Mouse (Mus musculus): ENCODE measurements around the gene Sdf4. TPM values are rescaled to one million over a fixed set of nuclear protein-coding genes. Genes with fewer than 3 reads are reported as not detected.

Sdf4 gene
- polyA plus RNA-seq, 1 experiment: 111 TPM

DNA sequence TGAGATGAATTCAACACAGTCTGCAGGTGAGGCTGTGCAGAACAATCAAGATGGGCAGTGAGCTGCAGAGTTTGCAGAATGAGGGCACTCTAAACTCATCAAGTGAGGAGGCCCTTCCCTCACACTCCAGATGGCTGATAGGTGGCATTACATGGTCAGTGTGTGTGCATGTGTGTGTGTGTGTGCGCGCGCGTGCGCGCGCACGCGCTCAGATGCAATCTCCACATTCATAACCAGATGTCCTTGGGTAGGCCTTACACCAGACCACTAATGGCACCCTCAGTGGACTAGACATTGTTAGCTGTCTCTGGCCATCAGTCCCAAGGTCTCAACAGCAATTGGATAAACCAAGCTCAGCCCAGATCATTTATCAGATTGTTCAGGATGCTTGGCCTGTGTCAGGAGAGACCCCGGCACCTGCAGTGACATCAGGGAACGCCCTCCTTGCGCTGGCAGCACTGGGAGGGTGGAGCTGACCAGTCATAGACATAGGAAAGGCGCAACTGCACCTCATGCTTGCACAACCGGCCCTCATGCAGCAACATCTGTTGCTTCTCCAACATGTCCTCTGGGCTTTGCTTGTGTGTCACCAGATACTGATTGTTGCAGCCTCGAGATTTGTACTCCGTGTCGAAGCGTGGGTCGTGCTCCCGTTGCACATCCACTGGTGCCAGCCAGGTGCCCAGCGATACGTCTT is 1.3 kb upstream of the Sdf4 start:
- peak overlapping the region; percentile 99 for H3K4me3 ChIP-seq (replicated peaks; ENCODE audit: control insufficient read depth, low read depth, low read length)
- H3K27ac ChIP-seq (ENCODE audit: control insufficient read depth, insufficient read depth, low read depth, low read length, poor library complexity): peak overlapping the region; percentile 99
- TF ChIP-seq CTCF (IDR thresholded peaks at IDR 0.05; ENCODE audit: control insufficient read depth, insufficient read depth, low read length) (no peak), POLR2A (IDR thresholded peaks at IDR 0.05; ENCODE audit: borderline replicate concordance, control insufficient read depth, low read depth, low read length) (0 out of 2 replicates have a peak, but pooled peaks have one; percentile 3)
- H3K4me1 ChIP-seq (ENCODE audit: control insufficient read depth, insufficient read depth, low read length): peaks cover 8% of the 10 kb centered on the region
- 58% methylated on average over 22 of the region's 22 CpGs for WGBS

DNA sequence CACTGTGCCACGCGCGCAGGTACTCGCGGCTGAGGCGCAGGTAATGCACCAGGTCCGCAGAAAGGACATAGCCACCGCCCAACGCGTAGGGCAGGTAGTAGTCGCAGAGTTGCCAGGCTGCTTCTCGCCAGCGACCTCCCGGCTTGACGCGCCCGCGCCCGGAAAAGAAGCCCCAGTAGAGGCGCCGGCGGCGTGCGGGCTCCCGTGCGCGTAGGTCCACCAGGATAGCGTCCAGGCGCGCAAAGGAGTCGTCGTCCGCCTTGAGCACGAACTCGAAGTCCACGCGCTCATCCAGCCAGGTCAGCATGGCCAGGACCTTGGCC is 803 bp upstream of the Sdf4 start:
- peak overlapping the region; percentile 99 for H3K27ac ChIP-seq (ENCODE audit: control insufficient read depth, insufficient read depth, low read depth, low read length, poor library complexity)
- TF ChIP-seq CTCF (IDR thresholded peaks at IDR 0.05; ENCODE audit: control insufficient read depth, insufficient read depth, low read length): no peak
- no peak for TF ChIP-seq POLR2A (IDR thresholded peaks at IDR 0.05; ENCODE audit: borderline replicate concordance, control insufficient read depth, low read depth, low read length)
- WGBS: 13% methylated on average over 37 of the region's 37 CpGs
- H3K4me1 ChIP-seq (ENCODE audit: control insufficient read depth, insufficient read depth, low read length): peaks cover 8% of the 10 kb centered on the region
- H3K4me3 ChIP-seq (replicated peaks; ENCODE audit: control insufficient read depth, low read depth, low read length): peak overlapping the region; percentile 99

DNA sequence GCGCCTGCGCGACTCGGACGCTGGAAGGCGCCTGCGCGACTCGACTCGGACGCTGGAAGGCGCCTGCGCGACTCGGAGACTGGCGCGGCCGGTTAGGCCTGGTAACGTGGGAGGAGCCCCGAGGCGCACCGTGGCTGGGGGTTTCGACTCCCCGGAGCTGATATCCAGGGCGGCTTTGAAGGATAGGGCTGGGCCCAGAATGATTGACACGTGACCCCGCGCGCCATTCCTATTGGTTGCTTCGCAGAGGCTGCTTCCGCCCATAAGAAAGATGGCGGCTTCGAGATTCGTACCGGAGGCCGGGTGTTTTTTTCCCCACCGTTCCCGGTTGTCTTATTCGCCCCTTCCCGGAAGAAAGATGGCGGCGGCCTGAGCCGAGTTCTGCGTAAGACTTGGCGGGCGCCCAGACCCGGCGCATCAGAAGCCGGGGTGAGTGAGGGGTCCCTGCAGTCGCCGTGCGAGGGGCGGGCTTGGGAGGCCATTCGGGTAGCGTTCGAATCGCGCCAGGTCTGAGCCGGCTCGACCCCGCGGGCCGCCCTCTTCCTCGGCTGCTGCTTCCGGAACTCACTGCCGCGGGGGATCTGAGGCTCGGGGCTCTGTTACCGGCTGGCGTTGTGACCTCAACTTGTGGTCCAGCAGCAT is 355 bp downstream of the Sdf4 start:
- TF ChIP-seq CTCF (IDR thresholded peaks at IDR 0.05; ENCODE audit: control insufficient read depth, insufficient read depth, low read length): no peak
- peak; percentile 26; the same call in 1 of the 2 replicates for TF ChIP-seq POLR2A (IDR thresholded peaks at IDR 0.05; ENCODE audit: borderline replicate concordance, control insufficient read depth, low read depth, low read length)
- under 1% methylated on average over 70 of the region's 70 CpGs for WGBS
- Histone ChIP-seq H3K4me3 (replicated peaks; ENCODE audit: control insufficient read depth, low read depth, low read length) (peak overlapping the region; percentile 80), H3K4me1 (ENCODE audit: control insufficient read depth, insufficient read depth, low read length) (peaks cover 8% of the 10 kb centered on the region), H3K27ac (ENCODE audit: control insufficient read depth, insufficient read depth, low read depth, low read length, poor library complexity) (peak overlapping the region; percentile 100)

DNA sequence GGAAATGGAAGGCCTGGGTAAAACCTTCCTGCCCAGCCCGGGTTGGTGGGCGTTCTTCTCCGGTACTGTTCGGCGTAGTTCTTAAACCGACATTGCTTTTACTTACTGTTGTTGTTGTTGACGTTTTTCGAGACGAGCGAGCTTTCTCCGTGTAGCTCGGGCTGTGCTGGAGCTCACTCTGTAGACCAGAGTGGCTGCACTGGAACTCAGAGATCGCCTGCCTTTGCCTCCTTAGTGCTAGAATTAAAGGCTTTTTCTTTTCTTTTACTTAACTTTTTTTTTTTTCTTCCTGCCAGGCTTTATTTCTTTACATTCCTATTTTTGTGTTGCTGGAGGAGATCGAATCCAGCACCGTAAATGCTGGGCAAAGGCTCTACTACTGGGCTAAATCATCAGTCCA is 934 bp downstream of the Sdf4 start:
- WGBS: 3% methylated on average over 15 of the region's 15 CpGs
- no peak for TF ChIP-seq POLR2A (IDR thresholded peaks at IDR 0.05; ENCODE audit: borderline replicate concordance, control insufficient read depth, low read depth, low read length)
- TF ChIP-seq CTCF (IDR thresholded peaks at IDR 0.05; ENCODE audit: control insufficient read depth, insufficient read depth, low read length): no peak
- Histone ChIP-seq H3K4me3 (replicated peaks; ENCODE audit: control insufficient read depth, low read depth, low read length) (peak overlapping the region; percentile 80), H3K4me1 (ENCODE audit: control insufficient read depth, insufficient read depth, low read length) (peaks cover 8% of the 10 kb centered on the region), H3K27ac (ENCODE audit: control insufficient read depth, insufficient read depth, low read depth, low read length, poor library complexity) (peak overlapping the region; percentile 100)

DNA sequence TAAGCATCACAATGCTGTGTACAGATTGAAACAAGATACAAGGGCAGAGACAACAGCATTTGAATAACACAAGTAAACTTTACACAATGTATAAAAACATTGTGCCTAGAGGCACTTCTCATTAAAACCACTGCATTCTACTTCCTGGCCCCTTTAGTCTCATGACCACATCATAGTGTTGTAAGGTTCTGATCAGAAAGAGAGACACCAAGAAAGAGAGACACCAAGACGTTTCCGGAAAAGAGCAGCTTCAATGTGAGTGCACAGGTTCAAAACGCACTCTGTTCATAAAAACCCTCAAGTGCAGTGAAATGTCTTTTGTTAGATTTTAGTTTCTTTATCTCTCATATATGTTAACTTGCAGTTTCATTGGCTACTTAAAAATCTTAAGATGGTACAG is 11.4 kb downstream of the Sdf4 start:
- WGBS: 84% methylated on average over 3 of the region's 3 CpGs
- Histone ChIP-seq H3K27ac (ENCODE audit: control insufficient read depth, insufficient read depth, low read depth, low read length, poor library complexity) (no peak overlapping the region), H3K4me1 (ENCODE audit: control insufficient read depth, insufficient read depth, low read length) (no peaks in the 10 kb centered on the region), H3K4me3 (replicated peaks; ENCODE audit: control insufficient read depth, low read depth, low read length) (no peak overlapping the region)
- TF ChIP-seq POLR2A (IDR thresholded peaks at IDR 0.05; ENCODE audit: borderline replicate concordance, control insufficient read depth, low read depth, low read length): no peak
- TF ChIP-seq CTCF (IDR thresholded peaks at IDR 0.05; ENCODE audit: control insufficient read depth, insufficient read depth, low read length): no peak

DNA sequence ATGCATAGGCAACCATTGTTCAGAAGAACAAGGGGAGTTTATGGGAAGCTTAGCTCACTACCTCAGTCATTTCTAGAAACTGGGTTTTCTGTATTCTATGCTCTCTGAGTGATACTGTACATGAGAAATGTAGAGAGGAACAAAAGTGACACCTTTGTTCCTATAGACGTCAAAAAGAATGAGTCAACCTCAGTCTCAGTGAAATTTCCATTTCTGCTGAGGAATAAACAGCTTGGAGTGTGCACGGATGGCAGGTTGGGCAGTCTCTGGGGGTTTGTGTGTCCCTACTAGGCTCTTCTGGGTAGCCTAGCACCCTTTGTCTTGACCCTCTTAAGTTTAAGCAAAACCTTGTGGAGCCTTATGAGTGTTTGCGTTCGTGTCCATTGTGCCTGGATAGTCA is 15.7 kb downstream of the Sdf4 start:
- TF ChIP-seq CTCF (IDR thresholded peaks at IDR 0.05; ENCODE audit: control insufficient read depth, insufficient read depth, low read length) (no peak), POLR2A (IDR thresholded peaks at IDR 0.05; ENCODE audit: borderline replicate concordance, control insufficient read depth, low read depth, low read length) (no peak)
- 87% methylated on average over 4 of the region's 4 CpGs for WGBS

DNA sequence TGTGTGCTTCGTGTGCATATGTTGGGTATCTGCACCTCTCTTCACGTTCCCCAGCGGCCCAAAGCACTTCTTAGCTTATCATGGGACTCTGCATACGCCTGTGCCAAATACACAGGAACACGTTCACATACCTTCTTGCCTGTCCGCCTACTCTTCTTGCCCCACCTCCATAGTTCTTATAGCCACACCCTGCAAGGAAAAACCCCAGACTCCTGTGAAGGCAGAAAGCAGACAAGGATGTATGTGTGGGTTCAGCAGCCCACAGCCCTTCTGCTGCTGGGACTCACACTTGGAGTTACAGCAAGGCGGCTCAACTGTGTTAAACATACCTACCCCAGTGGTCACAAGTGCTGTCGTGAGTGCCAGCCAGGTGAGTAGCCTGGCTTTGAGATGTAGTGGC is 21.0 kb downstream of the Sdf4 start, which contains the start of gene Tnfrsf4:
Tnfrsf4 (plus strand) TSS at position 207 of the 400 bp plus-strand sequence.
- TF ChIP-seq POLR2A (IDR thresholded peaks at IDR 0.05; ENCODE audit: borderline replicate concordance, control insufficient read depth, low read depth, low read length) (no peak), CTCF (IDR thresholded peaks at IDR 0.05; ENCODE audit: control insufficient read depth, insufficient read depth, low read length) (no peak)
- 81% methylated on average over 8 of the region's 8 CpGs for WGBS
- Histone ChIP-seq H3K27ac (ENCODE audit: control insufficient read depth, insufficient read depth, low read depth, low read length, poor library complexity) (no peak within 1 kb of the TSS), H3K4me1 (ENCODE audit: control insufficient read depth, insufficient read depth, low read length) (no peaks in the 10 kb centered on the region; the same call in 1 of the 2 replicates), H3K4me3 (replicated peaks; ENCODE audit: control insufficient read depth, low read depth, low read length) (no peak within 1 kb of the TSS)

More for the DNA sequence above, 15.7 kb downstream of the Sdf4 start:
- no peaks in the 10 kb centered on the region; the same call in 1 of the 2 replicates for H3K4me1 ChIP-seq (ENCODE audit: control insufficient read depth, insufficient read depth, low read length)
- no peak overlapping the region for H3K27ac ChIP-seq (ENCODE audit: control insufficient read depth, insufficient read depth, low read depth, low read length, poor library complexity)
- no peak overlapping the region for H3K4me3 ChIP-seq (replicated peaks; ENCODE audit: control insufficient read depth, low read depth, low read length)

DNA sequence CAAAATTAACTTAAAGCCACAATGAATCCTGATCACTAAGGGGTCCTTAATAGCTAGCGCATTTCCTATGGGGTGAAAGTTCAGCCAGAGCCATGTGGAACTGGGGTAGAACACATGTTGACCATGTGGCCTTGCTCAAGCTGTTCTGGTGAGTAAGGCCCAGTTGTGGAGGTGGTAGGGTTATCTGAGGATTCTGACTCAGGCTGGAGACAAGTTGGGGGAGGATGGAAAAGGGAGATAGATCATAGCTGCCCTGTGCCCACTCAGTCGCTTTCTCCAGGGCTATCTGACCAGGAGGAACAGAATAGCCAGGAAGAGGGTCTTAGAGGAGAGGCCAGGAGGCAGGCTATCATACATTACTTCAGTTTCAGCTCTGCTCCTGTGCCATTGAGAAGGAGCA is 21.8 kb downstream of the Sdf4 start:
- TF ChIP-seq CTCF (IDR thresholded peaks at IDR 0.05; ENCODE audit: control insufficient read depth, insufficient read depth, low read length): no peak
- TF ChIP-seq POLR2A (IDR thresholded peaks at IDR 0.05; ENCODE audit: borderline replicate concordance, control insufficient read depth, low read depth, low read length): no peak
- Histone ChIP-seq H3K27ac (ENCODE audit: control insufficient read depth, insufficient read depth, low read depth, low read length, poor library complexity) (no peak overlapping the region), H3K4me1 (ENCODE audit: control insufficient read depth, insufficient read depth, low read length) (no peaks in the 10 kb centered on the region; the same call in 1 of the 2 replicates), H3K4me3 (replicated peaks; ENCODE audit: control insufficient read depth, low read depth, low read length) (no peak overlapping the region)
- WGBS: 89% methylated on average over 2 of the region's 2 CpGs
